Mouse (Mus musculus) neural tube, embryonic 11.5 days (tissue): ENCODE data around the gene Dlg2. TPM values are rescaled to one million over a fixed set of nuclear protein-coding genes. Genes with fewer than 3 reads are reported as not detected.
A peak's percentile ranks its signal among the peaks of the same experiment; 100 is the strongest.

Experiments used
- ATAC-seq: fragments of 200-750 bp; cut with Nextera tagmentation; 2 replicates; pipeline ENCODE4 v1.8.0; 2017; ENCODE audit warnings: moderate number of reproducible peaks, mild to moderate bottlenecking, moderate TSS enrichment, moderate library complexity; ENCODE audit not compliant: insufficient read depth, low FRiP score, low TSS enrichment
- DNase-seq: peaks from one replicate; pipeline ENCODE4 v3.0.0-alpha.2; 2015; ENCODE audit warnings: low spot score
- H3K27ac ChIP-seq: fragments of 300-500 bp; sonication (generic); 2 replicates; pipeline ENCODE4 v1.5.1; 2014; ENCODE audit warnings: low read depth, mild to moderate bottlenecking, low read length
- H3K27me3 ChIP-seq: fragments of 300-500 bp; sonication (generic); 2 replicates; pipeline ENCODE4 v1.6.1; 2014; ENCODE audit warnings: mild to moderate bottlenecking, low read length, mixed read lengths; ENCODE audit not compliant: control insufficient read depth, insufficient read depth
- H3K36me3 ChIP-seq: fragments of 300-500 bp; sonication (generic); 2 replicates; pipeline ENCODE4 v1.6.1; 2014; ENCODE audit warnings: mild to moderate bottlenecking, low read length, moderate library complexity, mixed read lengths; ENCODE audit not compliant: control insufficient read depth, insufficient read depth
- H3K4me1 ChIP-seq: fragments of 300-500 bp; sonication (generic); 2 replicates; pipeline ENCODE4 v1.6.1; 2014; ENCODE audit warnings: low read length, mixed read lengths; ENCODE audit not compliant: control insufficient read depth, insufficient read depth
- H3K4me2 ChIP-seq: fragments of 300-500 bp; sonication (generic); 2 replicates; pipeline ENCODE4 v1.6.1; 2014; ENCODE audit warnings: low read depth, mild to moderate bottlenecking, moderate library complexity
- H3K4me3 ChIP-seq: fragments of 300-500 bp; sonication (generic); 2 replicates; pipeline ENCODE4 v1.5.1; 2014; ENCODE audit warnings: low read depth, low read length
- H3K9ac ChIP-seq: fragments of 300-500 bp; sonication (generic); 2 replicates; pipeline ENCODE4 v1.6.1; 2014; ENCODE audit warnings: mild to moderate bottlenecking, low read length
- H3K9me3 ChIP-seq: fragments of 300-500 bp; sonication (generic); 2 replicates; pipeline ENCODE4 v1.6.1; 2016; ENCODE audit warnings: low read length; ENCODE audit not compliant: control insufficient read depth
- WGBS: fragments of 180-500 bp; shearing (Covaris S2); extraction: QIAGEN DNeasy Blood & Tissue Kit; methylation state at CpG from one replicate; pipeline ENCODE4 v1.1.7; 2014; 5-methylcytosine and 5-hydroxymethylcytosine counted together
- polyA plus RNA-seq: library from polyadenylated mRNA; unstranded; fragments of >200 nt; fragmentation: Nextera tagmentation; extraction: Ambion mirVana; gene quantifications from 2 replicates; pipeline ENCODE4 v1.2.1, GENCODE M21; 2014

The Dlg2 gene
- polyA plus RNA-seq, 1 experiment from 2014 or later = 5.1 TPM

DNA sequence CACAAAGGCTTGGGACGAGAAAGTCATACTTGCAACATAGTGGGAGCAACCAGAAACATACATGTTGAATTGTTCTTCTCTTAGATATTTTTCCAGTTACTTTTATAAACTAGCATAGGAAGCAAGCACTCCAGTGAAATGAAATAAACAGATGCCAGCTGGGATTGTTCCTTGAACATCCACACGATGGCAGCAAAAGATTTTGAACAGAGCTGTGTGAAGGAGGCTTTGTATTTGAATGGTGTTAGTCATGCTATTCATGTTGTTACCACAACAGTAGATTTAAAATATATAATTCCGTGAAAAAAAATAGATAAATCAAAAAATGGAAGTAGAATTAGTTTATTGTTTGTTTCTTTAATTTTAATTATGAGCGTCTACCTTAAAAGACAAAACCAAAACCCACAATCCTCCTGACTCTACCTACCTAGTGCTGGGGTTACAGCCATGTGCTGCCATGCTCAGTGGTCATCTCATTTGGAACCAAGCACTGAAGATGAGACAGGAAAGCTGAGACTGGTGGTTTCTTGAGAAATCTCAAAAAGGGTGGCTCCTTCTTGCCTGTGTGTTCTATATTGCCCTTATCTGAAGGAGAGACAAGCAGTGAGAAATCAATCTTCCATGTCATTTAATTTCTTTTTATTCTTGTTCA, 1626.5 kb downstream of the Dlg2 start:
- Histone ChIP-seq H3K4me2 (no peak overlapping the region), H3K4me1 (no peaks in the 10 kb centered on the region), H3K27me3 (no peaks in the 10 kb centered on the region), H3K9ac (no peak overlapping the region), H3K27ac (no peak overlapping the region), H3K4me3 (no peak overlapping the region), H3K9me3 (no peaks in the 10 kb centered on the region), H3K36me3 (no peaks in the 10 kb centered on the region)
- peak; percentile 91 for ATAC-seq
- DNase-seq = peak; percentile 55
- 22% methylated on average over 4 of the region's 4 CpGs for WGBS

DNA sequence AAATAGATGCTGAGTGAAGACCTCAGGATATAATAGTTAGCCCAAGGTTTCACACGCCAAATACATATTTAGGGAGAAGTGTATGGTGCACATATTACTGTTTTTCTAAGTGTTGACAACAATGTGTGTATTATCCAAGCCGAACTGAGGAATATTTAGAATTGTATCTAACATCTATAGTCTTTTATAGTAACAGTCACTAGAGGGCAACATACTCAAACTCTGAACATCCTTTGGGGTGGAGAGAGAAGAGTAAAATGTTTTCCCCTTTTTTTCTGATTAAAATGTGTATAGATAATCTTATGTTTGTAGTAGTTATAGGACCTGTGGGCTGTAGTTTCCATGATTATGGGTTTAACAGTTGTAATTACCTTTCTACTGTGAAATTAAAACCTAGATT, 1629.0 kb downstream of the Dlg2 start:
- Histone ChIP-seq H3K4me1 (no peaks in the 10 kb centered on the region), H3K27ac (no peak overlapping the region), H3K4me2 (no peak overlapping the region), H3K9me3 (no peaks in the 10 kb centered on the region), H3K9ac (no peak overlapping the region), H3K36me3 (no peaks in the 10 kb centered on the region), H3K4me3 (no peak overlapping the region), H3K27me3 (no peaks in the 10 kb centered on the region)
- DNase-seq (no peak), ATAC-seq (no peak)
- WGBS = 47% methylated on average over 2 of the region's 2 CpGs

DNA sequence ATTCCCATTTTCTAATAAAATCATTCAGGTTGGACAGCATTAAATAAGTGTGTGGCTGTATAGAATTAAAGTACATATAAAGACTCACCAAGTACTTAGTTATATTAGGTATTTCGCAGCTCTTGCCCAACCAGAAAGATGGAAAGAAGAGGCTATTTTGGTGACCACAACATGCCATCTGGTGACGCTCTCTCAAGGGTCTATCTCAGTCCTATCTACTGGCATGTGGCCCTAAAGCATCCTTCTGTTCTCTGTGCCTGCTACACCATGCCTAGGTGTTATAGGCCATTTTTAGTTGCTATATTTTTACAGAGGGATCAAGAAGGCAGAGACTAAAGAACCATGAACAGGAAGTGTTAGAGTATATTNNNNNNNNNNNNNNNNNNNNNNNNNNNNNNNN, 1629.5 kb downstream of the Dlg2 start:
- H3K9ac ChIP-seq = no peak overlapping the region
- H3K4me2 ChIP-seq = no peak overlapping the region
- no peaks in the 10 kb centered on the region for H3K36me3 ChIP-seq
- DNase-seq (no peak), ATAC-seq (no peak)
- no peaks in the 10 kb centered on the region for H3K9me3 ChIP-seq
- WGBS = 92% methylated on average over 2 of the region's 2 CpGs
- H3K27ac ChIP-seq = no peak overlapping the region
- H3K4me3 ChIP-seq = no peak overlapping the region
- H3K27me3 ChIP-seq = no peaks in the 10 kb centered on the region
- H3K4me1 ChIP-seq = no peaks in the 10 kb centered on the region

DNA sequence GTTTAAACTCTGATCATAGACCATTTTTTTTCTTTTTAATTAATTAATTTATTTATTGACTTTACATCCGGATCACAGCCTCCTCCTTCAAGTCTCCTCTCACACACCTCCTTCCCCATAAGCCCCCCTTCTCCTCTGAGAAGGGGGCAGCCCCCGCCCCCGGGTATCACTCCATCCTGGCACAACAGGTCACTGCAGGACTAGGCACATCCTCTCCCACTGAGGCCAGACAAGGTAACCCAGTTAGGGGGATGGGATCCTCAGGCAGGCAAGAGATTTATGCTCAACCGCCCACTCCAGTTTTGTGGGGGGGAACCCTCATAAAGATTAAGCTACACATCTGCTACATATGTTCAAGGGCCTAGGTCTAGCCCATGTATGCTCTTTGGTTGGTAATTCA, 1636.6 kb downstream of the Dlg2 start:
- no peak overlapping the region for H3K4me3 ChIP-seq
- no peaks in the 10 kb centered on the region for H3K9me3 ChIP-seq
- no peak overlapping the region for H3K9ac ChIP-seq
- DNase-seq (no peak), ATAC-seq (no peak)
- no peak overlapping the region for H3K27ac ChIP-seq
- 87% methylated on average over 4 of the region's 4 CpGs for WGBS
- no peaks in the 10 kb centered on the region for H3K4me1 ChIP-seq
- no peaks in the 10 kb centered on the region for H3K36me3 ChIP-seq
- H3K4me2 ChIP-seq = no peak overlapping the region
- no peaks in the 10 kb centered on the region for H3K27me3 ChIP-seq

DNA sequence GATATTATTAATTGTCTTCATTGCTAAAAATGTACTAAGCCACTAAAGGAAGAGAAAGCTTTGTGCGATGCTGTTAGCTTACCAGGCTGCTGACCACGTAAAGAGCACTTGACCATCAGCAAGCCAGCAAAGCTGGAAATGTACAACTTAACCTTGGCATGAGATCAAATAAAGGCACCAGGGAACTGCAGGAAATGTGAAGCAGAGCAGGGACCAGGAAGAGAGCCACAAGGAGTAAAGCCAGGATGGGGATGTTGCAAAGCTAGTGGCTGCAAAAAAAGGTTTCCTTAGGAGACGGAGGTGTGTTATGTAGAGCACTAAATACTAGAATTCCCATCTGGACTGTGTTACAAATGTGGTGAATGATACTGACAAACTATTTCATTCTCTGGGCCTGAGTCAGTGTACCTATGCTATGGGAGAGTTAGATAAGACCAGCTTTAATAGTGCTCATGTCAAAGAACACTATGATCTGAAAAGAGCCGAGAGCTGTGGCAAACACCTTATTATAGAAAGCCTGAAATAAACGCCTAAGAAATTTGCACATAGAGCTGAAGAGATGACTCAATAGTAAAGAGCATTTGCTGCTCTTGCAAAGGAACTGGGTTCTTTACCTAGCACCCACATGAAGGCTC, 1638.9 kb downstream of the Dlg2 start:
- DNase-seq (no peak), ATAC-seq (no peak)
- no peaks in the 10 kb centered on the region for H3K4me1 ChIP-seq
- 88% methylated on average over 5 of the region's 5 CpGs for WGBS
- H3K4me2 ChIP-seq = no peak overlapping the region
- H3K9ac ChIP-seq = no peak overlapping the region
- no peak overlapping the region for H3K27ac ChIP-seq
- H3K9me3 ChIP-seq = no peaks in the 10 kb centered on the region
- no peaks in the 10 kb centered on the region for H3K27me3 ChIP-seq
- H3K4me3 ChIP-seq = no peak overlapping the region
- H3K36me3 ChIP-seq = no peaks in the 10 kb centered on the region

DNA sequence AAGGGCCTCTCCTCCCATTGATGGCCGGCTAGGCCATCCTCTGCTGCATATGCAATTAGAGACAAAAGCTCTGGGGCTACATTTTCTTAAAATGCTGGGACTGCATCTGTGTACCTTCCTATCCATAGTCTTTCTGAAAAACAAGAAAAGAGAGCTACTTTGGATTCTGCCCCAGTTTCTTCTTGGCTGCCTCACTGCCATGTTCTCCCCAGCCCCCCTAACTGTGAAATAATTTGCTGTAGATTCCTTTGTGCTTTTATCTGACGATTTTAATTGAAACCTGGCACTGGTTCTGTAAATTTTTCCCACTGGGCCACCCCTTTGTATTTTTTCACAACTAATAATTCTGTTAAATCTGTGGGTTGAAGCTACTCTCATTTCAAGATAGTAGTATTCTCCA, 1646.8 kb downstream of the Dlg2 start:
- Histone ChIP-seq H3K4me2 (no peak overlapping the region), H3K27ac (no peak overlapping the region), H3K9me3 (no peaks in the 10 kb centered on the region), H3K36me3 (no peaks in the 10 kb centered on the region), H3K4me3 (no peak overlapping the region), H3K4me1 (no peaks in the 10 kb centered on the region), H3K27me3 (no peaks in the 10 kb centered on the region), H3K9ac (no peak overlapping the region)
- DNase-seq = no peak
- ATAC-seq = no peak
- 67% methylated on average over 2 of the region's 2 CpGs for WGBS

DNA sequence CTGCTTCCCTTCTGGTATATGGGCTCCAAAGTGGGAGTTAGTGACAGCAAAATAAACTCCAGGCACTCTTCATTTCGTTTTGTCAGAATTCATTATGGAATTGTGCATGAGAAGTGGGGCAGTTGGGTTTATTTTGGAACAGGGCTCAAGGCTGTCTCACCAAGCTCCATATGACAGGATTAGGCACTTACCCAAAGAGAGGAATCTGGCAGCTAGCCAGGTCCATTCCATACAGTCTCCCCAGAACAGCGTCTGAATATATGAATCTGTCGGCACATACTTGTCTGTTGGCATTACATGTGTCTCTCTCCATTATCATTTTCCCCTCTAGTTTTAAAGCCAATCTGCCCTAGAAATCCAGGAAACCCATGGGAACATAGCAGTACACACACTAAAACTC, 1649.4 kb downstream of the Dlg2 start:
- WGBS = 81% methylated on average over 3 of the region's 3 CpGs
- ATAC-seq (no peak), DNase-seq (no peak)
- Histone ChIP-seq H3K27me3 (no peaks in the 10 kb centered on the region), H3K27ac (no peak overlapping the region), H3K4me1 (no peaks in the 10 kb centered on the region), H3K4me2 (no peak overlapping the region), H3K4me3 (no peak overlapping the region), H3K9me3 (no peaks in the 10 kb centered on the region), H3K9ac (no peak overlapping the region), H3K36me3 (no peaks in the 10 kb centered on the region)

DNA sequence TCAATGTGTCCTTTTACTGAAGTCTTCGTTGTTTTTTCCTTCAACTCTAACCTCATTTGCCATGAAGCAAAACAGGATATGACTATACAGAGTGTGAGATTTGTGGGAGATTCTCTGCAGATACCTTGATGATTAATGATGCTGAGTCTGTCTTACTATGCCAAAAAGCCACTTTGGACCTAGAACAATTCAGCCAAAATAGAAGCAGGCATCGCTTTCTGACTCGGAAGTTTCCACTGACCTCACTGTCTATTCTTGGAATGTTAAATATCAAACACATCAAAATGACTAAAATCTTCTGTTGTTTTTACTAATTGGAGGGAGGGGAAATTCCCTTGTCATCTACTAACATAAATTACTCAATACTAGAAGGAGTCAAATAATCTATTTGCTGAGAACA, 1657.8 kb downstream of the Dlg2 start:
- H3K4me3 ChIP-seq = no peak overlapping the region
- H3K9me3 ChIP-seq = no peaks in the 10 kb centered on the region
- H3K27me3 ChIP-seq = no peaks in the 10 kb centered on the region
- H3K27ac ChIP-seq = no peak overlapping the region
- DNase-seq = no peak
- H3K4me1 ChIP-seq = no peaks in the 10 kb centered on the region
- H3K9ac ChIP-seq = no peak overlapping the region
- H3K4me2 ChIP-seq = no peak overlapping the region
- WGBS = 96% methylated on average over 3 of the region's 3 CpGs
- ATAC-seq = no peak
- H3K36me3 ChIP-seq = no peaks in the 10 kb centered on the region

DNA sequence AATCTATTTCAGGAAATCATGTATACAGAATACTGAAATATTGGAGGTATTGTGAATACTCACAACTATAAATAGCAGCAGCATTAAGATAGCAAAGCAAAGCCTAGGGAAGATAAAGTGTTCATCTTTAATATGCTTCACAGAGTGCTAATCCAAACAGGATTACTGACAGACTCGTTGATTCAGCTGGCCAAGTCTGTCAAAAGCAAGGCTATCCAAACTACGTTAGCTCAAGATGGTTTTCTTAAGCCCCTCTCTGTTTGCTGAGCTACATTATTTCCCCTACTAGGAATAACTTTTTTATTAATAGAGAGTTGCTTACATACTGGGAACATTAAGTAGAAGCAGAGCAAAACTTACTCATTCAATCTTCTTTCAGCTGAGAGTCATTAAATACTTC, 1659.2 kb downstream of the Dlg2 start:
- Histone ChIP-seq H3K4me2 (no peak overlapping the region), H3K9me3 (no peaks in the 10 kb centered on the region), H3K4me1 (no peaks in the 10 kb centered on the region), H3K27me3 (no peaks in the 10 kb centered on the region), H3K36me3 (no peaks in the 10 kb centered on the region), H3K27ac (no peak overlapping the region), H3K4me3 (no peak overlapping the region), H3K9ac (no peak overlapping the region)
- WGBS = 56% methylated on average over 2 of the region's 2 CpGs
- ATAC-seq (no peak), DNase-seq (no peak)
